In the genomic region with DNA sequence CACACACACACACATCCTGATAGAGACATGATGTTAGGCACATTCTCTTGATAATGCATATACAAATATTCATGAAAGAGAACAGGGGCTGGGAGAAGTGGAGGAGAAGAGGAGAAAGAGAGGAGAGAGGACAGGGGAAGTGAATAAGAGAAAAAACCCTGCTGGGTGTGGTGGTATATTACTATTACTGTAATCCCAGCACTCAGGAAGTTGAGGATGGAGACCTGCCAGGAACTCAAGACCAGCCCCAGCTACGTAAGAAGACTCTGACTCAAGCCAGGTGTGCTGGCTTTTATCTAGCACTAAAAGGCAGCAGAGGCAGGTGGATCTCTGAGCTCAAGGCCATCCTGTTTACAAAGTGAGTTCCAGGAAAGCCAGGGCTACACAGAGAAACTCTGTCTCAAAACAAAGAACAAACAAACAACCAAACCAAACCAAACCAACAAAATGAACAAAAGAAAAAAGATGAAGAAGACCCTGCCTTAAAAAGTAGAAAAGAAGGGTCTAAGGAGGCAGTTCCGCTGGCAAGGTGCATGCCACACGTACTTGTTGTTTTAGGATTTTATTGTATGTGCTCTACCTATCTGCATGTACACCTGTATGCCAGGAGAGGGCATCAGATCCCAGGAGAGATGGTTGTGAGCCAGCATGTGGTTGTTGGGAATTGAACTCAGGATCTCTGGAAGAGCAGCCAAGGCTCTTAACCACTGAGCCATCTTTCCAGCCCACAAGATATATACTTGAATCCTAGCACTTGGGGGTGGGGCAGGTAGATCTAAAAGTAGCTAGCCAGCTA, we compare ENCODE assay signal across 8 mouse cellular contexts. TPM values are rescaled to one million over a fixed set of nuclear protein-coding genes. Genes with fewer than 3 reads are reported as not detected.
DNase-seq lines count a peak whose midpoint lies in the region; ATAC-seq and TF ChIP-seq lines count a peak whose summit lies in the region.

No protein-coding gene starts in this region.

- H3K4me2 ChIP-seq in intestine, embryonic 16.5 days (ENCODE audit: low read depth, low read length) = no peak overlapping the region
- no peak overlapping the region for H3K4me2 ChIP-seq in stomach, postnatal 0 days (replicated peaks; ENCODE audit: low read depth)

- 70% methylated on average over 3 of the region's 3 CpGs for WGBS in intestine, embryonic 16.5 days
- WGBS in stomach, postnatal 0 days = 64% methylated on average over 3 of the region's 3 CpGs

- peaks cover 19% of the 10 kb centered on the region for H3K4me1 ChIP-seq in intestine, embryonic 16.5 days (ENCODE audit: control insufficient read depth, insufficient read depth, low read length)
- H3K4me1 ChIP-seq in stomach, postnatal 0 days (replicated peaks; ENCODE audit: control insufficient read depth, insufficient read depth) = 0 out of 2 replicates have a peak, but pooled peaks cover 3% of the 10 kb centered on the region

- no peak overlapping the region for H3K4me3 ChIP-seq in gastrocnemius, adult 2 months
- no peak overlapping the region for H3K4me3 ChIP-seq in intestine, embryonic 16.5 days (ENCODE audit: low read length)
- H3K4me3 ChIP-seq in stomach, postnatal 0 days (ENCODE audit: low read depth, low read length) = no peak overlapping the region

- intact Hi-C loops in gastrocnemius, adult 2 months (cut with DNase I) = loop anchor here (5.0 kb wide), 1 partner anchor 102 kb away; no protein-coding TSS in a partner anchor
- intact Hi-C loops in gastrocnemius, postnatal 14 days (cut with DNase I; ENCODE audit: low total_unique reads) = no loop called here

- H3K9me3 ChIP-seq in intestine, embryonic 16.5 days (ENCODE audit: control insufficient read depth, low read length) = no peaks in the 10 kb centered on the region
- H3K9me3 ChIP-seq in stomach, postnatal 0 days (ENCODE audit: control insufficient read depth, low read length) = no peaks in the 10 kb centered on the region

- H3K27ac ChIP-seq in gastrocnemius, adult 2 months = peak overlapping the region; percentile 84
- H3K27ac ChIP-seq in intestine, embryonic 16.5 days (ENCODE audit: low read length) = peak overlapping the region; percentile 78
- peak overlapping the region; percentile 84 for H3K27ac ChIP-seq in stomach, postnatal 0 days (replicated peaks)

- DNase-seq in gastrocnemius, adult 2 months = peak; percentile 18
- no peak for DNase-seq in gastrocnemius, postnatal 14 days
- DNase-seq in lung, postnatal 10 days = peak; percentile 51
- DNase-seq in lung, postnatal 4 days = no peak
- no peak for DNase-seq in stomach, postnatal 0 days (ENCODE audit: low spot score)
- no peak for DNase-seq in gastrocnemius, adult 8-10 months (ENCODE audit: low spot score in 2 of 2)
- DNase-seq in adrenal gland, postnatal 36 days = no peak

- H3K9ac ChIP-seq in intestine, embryonic 16.5 days (ENCODE audit: low read depth, low read length) = no peak overlapping the region
- H3K9ac ChIP-seq in stomach, postnatal 0 days (ENCODE audit: low read length) = no peak overlapping the region

- no peak; the same call in 1 of the 2 replicates for TF ChIP-seq CTCF in gastrocnemius, adult 2 months (IDR thresholded peaks at IDR 0.05)
- TF ChIP-seq CTCF in stomach, postnatal 0 days (IDR thresholded peaks at IDR 0.05; ENCODE audit: low read depth) = peak; percentile 50

- 0 out of 2 replicates have a peak, but pooled peaks have one; percentile 6 for ATAC-seq in intestine, embryonic 16.5 days
- peak; percentile 27; the same call in 1 of the 2 replicates for ATAC-seq in stomach, postnatal 0 days (ENCODE audit: low FRiP score, low TSS enrichment)

- no peaks in the 10 kb centered on the region for H3K27me3 ChIP-seq in intestine, embryonic 16.5 days (replicated peaks; ENCODE audit: control insufficient read depth, insufficient read depth, low read length)
- no peaks in the 10 kb centered on the region for H3K27me3 ChIP-seq in stomach, postnatal 0 days (ENCODE audit: control insufficient read depth, insufficient read depth, low read length)

- no peak for TF ChIP-seq EP300 in stomach, postnatal 0 days (optimal IDR thresholded peaks at IDR 0.05)

- H3K36me3 ChIP-seq in intestine, embryonic 16.5 days (ENCODE audit: control insufficient read depth, insufficient read depth, low read length) = no peaks in the 10 kb centered on the region
- H3K36me3 ChIP-seq in stomach, postnatal 0 days (ENCODE audit: control insufficient read depth, insufficient read depth, low read length) = no peaks in the 10 kb centered on the region

RNA-seq across cellular contexts. Expression of a gene that starts 6.3 kb away (rescaled TPM):
- total RNA-seq in gastrocnemius, adult 2 months (2021) = 10 to 100 TPM; 12.1 to 12.5 TPM
- total RNA-seq in gastrocnemius, postnatal 14 days (2021) = 1 to 10 TPM; 5.9 to 9.4 TPM
- polyA plus RNA-seq in intestine, embryonic 16.5 days (2015; fragmentation: Nextera tagmentation; extraction: Ambion mirVana) = 50.0 and 56.5 TPM in 2 replicates
- 32.9 and 34.2 TPM in 2 replicates for polyA plus RNA-seq in stomach, postnatal 0 days (2015; fragmentation: Nextera tagmentation; extraction: Ambion mirVana)
- 10 to 100 TPM in 2 of 4 experiments, 1 to 10 TPM in 2; 8.7 to 14.1 (median 10.9) TPM for total RNA-seq in gastrocnemius, adult 8-10 months (2022)
- total RNA-seq in adrenal gland, postnatal 36 days (2021) = 10 to 100 TPM; 27.1 to 36.6 TPM

RNA-seq across cellular contexts. Expression of a gene that starts 12.7 kb away (rescaled TPM):
- 1,000 to 10,000 TPM; 1,014 to 1,063 TPM for total RNA-seq in gastrocnemius, adult 2 months (2021)
- 100 to 1,000 TPM; 580 to 737 TPM for total RNA-seq in gastrocnemius, postnatal 14 days (2021)
- 339 and 373 TPM in 2 replicates for polyA plus RNA-seq in intestine, embryonic 16.5 days (2015; fragmentation: Nextera tagmentation; extraction: Ambion mirVana)
- polyA plus RNA-seq in stomach, postnatal 0 days (2015; fragmentation: Nextera tagmentation; extraction: Ambion mirVana) = 210 and 218 TPM in 2 replicates
- 100 to 1,000 TPM; 830 to 997 (median 868) TPM for total RNA-seq in gastrocnemius, adult 8-10 months (2022)
- total RNA-seq in adrenal gland, postnatal 36 days (2021) = 100 to 1,000 TPM; 657 to 866 TPM

RNA-seq across cellular contexts. Expression of a gene that starts 13.6 kb away (rescaled TPM):
- under 1 TPM; 0.15 to 0.73 TPM for total RNA-seq in gastrocnemius, adult 2 months (2021)
- total RNA-seq in gastrocnemius, postnatal 14 days (2021) = 1 to 10 TPM; 2.4 to 3.1 TPM
- 6.3 and 7.0 TPM in 2 replicates for polyA plus RNA-seq in intestine, embryonic 16.5 days (2015; fragmentation: Nextera tagmentation; extraction: Ambion mirVana)
- polyA plus RNA-seq in stomach, postnatal 0 days (2015; fragmentation: Nextera tagmentation; extraction: Ambion mirVana) = 3.5 and 3.9 TPM in 2 replicates
- total RNA-seq in gastrocnemius, adult 8-10 months (2022) = under 1 TPM in 2 of 4 experiments, not detected in 2; 0.09 to 0.36 TPM
- 1 to 10 TPM in 1 of 2 experiments, under 1 TPM in 1; 0.79 to 4.2 TPM for total RNA-seq in adrenal gland, postnatal 36 days (2021)

RNA-seq across cellular contexts. Expression of a gene that starts 17.1 kb away (rescaled TPM):
- 1 to 10 TPM; 7.9 to 8.6 TPM for total RNA-seq in gastrocnemius, adult 2 months (2021)
- 10 to 100 TPM in 1 of 2 experiments, 1 to 10 TPM in 1; 9.6 to 11.8 TPM for total RNA-seq in gastrocnemius, postnatal 14 days (2021)
- polyA plus RNA-seq in intestine, embryonic 16.5 days (2015; fragmentation: Nextera tagmentation; extraction: Ambion mirVana) = 40.2 and 40.9 TPM in 2 replicates
- 16.8 and 21.3 TPM in 2 replicates for polyA plus RNA-seq in stomach, postnatal 0 days (2015; fragmentation: Nextera tagmentation; extraction: Ambion mirVana)
- total RNA-seq in gastrocnemius, adult 8-10 months (2022) = 10 to 100 TPM in 2 of 4 experiments, 1 to 10 TPM in 2; 7.3 to 10.7 (median 9.0) TPM
- 10 to 100 TPM; 31.1 to 40.8 TPM for total RNA-seq in adrenal gland, postnatal 36 days (2021)

RNA-seq across cellular contexts. Expression of a gene that starts 23.9 kb away (rescaled TPM):
- total RNA-seq in gastrocnemius, adult 2 months (2021) = 10 to 100 TPM; 15.8 to 18.7 TPM
- 10 to 100 TPM; 13.1 to 13.7 TPM for total RNA-seq in gastrocnemius, postnatal 14 days (2021)
- 50.8 and 53.2 TPM in 2 replicates for polyA plus RNA-seq in intestine, embryonic 16.5 days (2015; fragmentation: Nextera tagmentation; extraction: Ambion mirVana)
- polyA plus RNA-seq in stomach, postnatal 0 days (2015; fragmentation: Nextera tagmentation; extraction: Ambion mirVana) = 25.0 and 26.4 TPM in 2 replicates
- 10 to 100 TPM; 15.3 to 19.3 (median 16.2) TPM for total RNA-seq in gastrocnemius, adult 8-10 months (2022)
- total RNA-seq in adrenal gland, postnatal 36 days (2021) = 10 to 100 TPM; 37.1 to 44.3 TPM

Comparison
In these comparisons a context has a peak if more than half of its experiments do, and no peak if none do; other contexts are left out.
1. DNase-seq: peak in gastrocnemius, adult 2 months (single experiment) and lung, postnatal 10 days (single experiment); none in gastrocnemius, postnatal 14 days (single experiment), lung, postnatal 4 days (0 of 2), stomach, postnatal 0 days (single experiment), gastrocnemius, adult 8-10 months (0 of 2) and adrenal gland, postnatal 36 days (0 of 2).
2. Peak in every context shown above with its lines, with median percentiles within 50 percentile points of each other: H3K27ac ChIP-seq.